Mouse (Mus musculus): Measurements from ENCODE around the gene Grin2b. TPM values are rescaled to one million over a fixed set of nuclear protein-coding genes. Genes with fewer than 3 reads are reported as not detected.
A peak's percentile ranks its signal among the peaks of the same experiment; 100 is the strongest.

The Grin2b gene
- polyA plus RNA-seq, 1 experiment from 2014 or later, result 3.1 TPM

GRCm38 (mm10) chr6:136011038-136011311, 162.3 kb downstream of the Grin2b start:
- DNase-seq (ENCODE audit: low spot score), result no peak
- no peaks in the 10 kb centered on the region for H3K9me3 ChIP-seq (ENCODE audit: control insufficient read depth, low read length)
- H3K9ac ChIP-seq (ENCODE audit: low read length), result no peak overlapping the region
- no peaks in the 10 kb centered on the region for H3K27me3 ChIP-seq (ENCODE audit: control insufficient read depth, insufficient read depth, low read length)
- peaks cover 6% of the 10 kb centered on the region for H3K4me1 ChIP-seq (replicated peaks; ENCODE audit: control insufficient read depth, insufficient read depth, low read length)
- no peak overlapping the region for H3K4me2 ChIP-seq (ENCODE audit: low read depth, low read length, severe bottlenecking)
- WGBS, result 91% methylated on average over 4 of the region's 4 CpGs
- H3K36me3 ChIP-seq (ENCODE audit: control insufficient read depth, insufficient read depth, low read length), result no peaks in the 10 kb centered on the region
- no peak overlapping the region for H3K27ac ChIP-seq (ENCODE audit: low read depth, low read length)
- no peak for ATAC-seq (replicated peaks; ENCODE audit: low FRiP score)
- H3K4me3 ChIP-seq (ENCODE audit: low read depth, low read length), result no peak overlapping the region

DNA sequence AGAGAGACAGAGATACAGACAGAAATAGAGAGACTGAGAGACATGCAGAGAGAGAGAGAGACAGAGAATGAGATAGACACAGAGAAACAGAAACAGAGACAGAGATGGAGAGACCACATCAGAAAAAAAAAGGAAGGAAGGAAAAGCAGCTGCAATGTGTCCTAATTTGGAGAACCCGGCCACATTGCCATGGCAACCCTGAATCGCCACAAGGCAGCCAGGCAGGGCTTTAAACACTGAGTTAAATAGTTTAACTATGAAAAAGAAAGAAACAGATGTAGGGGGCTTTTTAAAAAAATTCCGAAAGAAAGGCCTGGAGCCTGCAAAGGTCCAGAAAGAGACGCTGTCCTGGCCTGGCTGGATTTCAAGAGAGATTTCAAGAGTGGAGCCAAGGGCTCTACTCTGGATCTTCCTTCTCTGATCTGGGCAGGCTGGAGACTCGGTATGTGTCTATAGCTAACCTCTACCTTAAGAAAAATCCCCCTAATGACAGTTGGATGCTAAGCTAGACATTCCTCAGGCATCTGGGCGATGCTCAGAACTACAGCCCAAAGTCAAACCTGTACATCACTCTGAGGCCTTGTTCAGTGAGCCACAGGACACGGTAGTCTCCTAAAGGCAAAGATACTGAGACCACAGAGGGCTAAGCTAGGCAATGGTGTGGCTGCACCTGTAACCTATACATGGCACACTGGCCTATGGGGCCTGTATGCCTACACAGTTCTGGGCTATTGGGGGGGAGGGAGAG, 162.8 kb downstream of the Grin2b start:
- Histone ChIP-seq H3K9ac (ENCODE audit: low read length) (no peak overlapping the region), H3K9me3 (ENCODE audit: control insufficient read depth, low read length) (no peaks in the 10 kb centered on the region), H3K27me3 (ENCODE audit: control insufficient read depth, insufficient read depth, low read length) (no peaks in the 10 kb centered on the region), H3K36me3 (ENCODE audit: control insufficient read depth, insufficient read depth, low read length) (no peaks in the 10 kb centered on the region), H3K4me2 (ENCODE audit: low read depth, low read length, severe bottlenecking) (no peak overlapping the region), H3K4me1 (replicated peaks; ENCODE audit: control insufficient read depth, insufficient read depth, low read length) (peaks cover 6% of the 10 kb centered on the region), H3K27ac (ENCODE audit: low read depth, low read length) (no peak overlapping the region), H3K4me3 (ENCODE audit: low read depth, low read length) (no peak overlapping the region)
- 34% methylated on average over 7 of the region's 7 CpGs for WGBS
- peak; percentile 53; the same call in 1 of the 2 replicates for ATAC-seq (replicated peaks; ENCODE audit: low FRiP score)
- DNase-seq (ENCODE audit: low spot score), result no peak

DNA sequence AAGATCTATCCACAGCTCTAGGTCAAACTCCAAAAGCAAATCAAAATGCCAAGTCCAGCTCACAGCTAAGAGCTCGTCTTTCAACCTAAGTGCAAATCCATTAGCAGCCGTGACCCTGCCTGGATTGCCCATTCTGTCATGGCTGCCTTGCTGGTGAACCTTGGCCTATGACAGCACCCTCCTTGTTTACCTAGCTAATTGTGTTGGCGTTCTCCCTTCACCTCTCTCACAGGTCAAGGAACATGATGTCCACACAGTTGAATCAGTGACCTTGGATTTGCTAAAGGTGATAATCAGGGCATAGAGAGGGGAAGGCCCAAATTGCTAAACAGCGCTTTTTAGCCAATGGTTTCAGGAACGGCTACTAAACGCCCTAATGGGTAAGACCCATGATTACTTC, 165.2 kb downstream of the Grin2b start:
- DNase-seq (ENCODE audit: low spot score) (no peak), ATAC-seq (replicated peaks; ENCODE audit: low FRiP score) (no peak)
- H3K4me1 ChIP-seq (replicated peaks; ENCODE audit: control insufficient read depth, insufficient read depth, low read length), result peaks cover 6% of the 10 kb centered on the region
- no peak overlapping the region for H3K9ac ChIP-seq (ENCODE audit: low read length)
- H3K4me3 ChIP-seq (ENCODE audit: low read depth, low read length), result no peak overlapping the region
- H3K27ac ChIP-seq (ENCODE audit: low read depth, low read length), result no peak overlapping the region
- H3K4me2 ChIP-seq (ENCODE audit: low read depth, low read length, severe bottlenecking), result no peak overlapping the region
- H3K27me3 ChIP-seq (ENCODE audit: control insufficient read depth, insufficient read depth, low read length), result no peaks in the 10 kb centered on the region
- 80% methylated on average over 6 of the region's 6 CpGs for WGBS
- no peaks in the 10 kb centered on the region for H3K9me3 ChIP-seq (ENCODE audit: control insufficient read depth, low read length)
- H3K36me3 ChIP-seq (ENCODE audit: control insufficient read depth, insufficient read depth, low read length), result no peaks in the 10 kb centered on the region

DNA sequence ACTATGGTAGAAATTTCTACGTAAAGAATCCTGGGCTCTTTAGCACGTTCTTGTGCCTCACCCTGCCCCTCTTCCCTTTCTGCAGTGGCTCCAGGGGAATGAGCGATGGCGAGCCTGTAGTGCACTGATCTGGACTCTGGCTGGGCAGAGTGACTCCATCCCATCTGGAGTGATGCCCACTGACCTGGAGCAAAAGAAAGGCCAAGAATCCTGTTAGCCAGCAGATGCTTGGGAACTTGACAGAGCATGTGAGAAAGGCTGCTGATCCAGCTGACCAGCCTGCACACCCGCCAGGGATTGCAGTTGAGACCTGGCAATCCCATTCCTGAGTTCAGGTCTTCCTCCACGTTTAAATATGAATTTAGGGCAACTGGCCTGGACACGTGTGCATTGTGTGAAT, 178.6 kb downstream of the Grin2b start:
- Histone ChIP-seq H3K9me3 (ENCODE audit: control insufficient read depth, low read length) (no peaks in the 10 kb centered on the region), H3K4me2 (ENCODE audit: low read depth, low read length, severe bottlenecking) (no peak overlapping the region), H3K4me1 (replicated peaks; ENCODE audit: control insufficient read depth, insufficient read depth, low read length) (no peaks in the 10 kb centered on the region), H3K4me3 (ENCODE audit: low read depth, low read length) (no peak overlapping the region), H3K36me3 (ENCODE audit: control insufficient read depth, insufficient read depth, low read length) (no peaks in the 10 kb centered on the region), H3K27me3 (ENCODE audit: control insufficient read depth, insufficient read depth, low read length) (no peaks in the 10 kb centered on the region), H3K27ac (ENCODE audit: low read depth, low read length) (no peak overlapping the region), H3K9ac (ENCODE audit: low read length) (no peak overlapping the region)
- 62% methylated on average over 7 of the region's 7 CpGs for WGBS
- ATAC-seq (replicated peaks; ENCODE audit: low FRiP score), result no peak
- DNase-seq (ENCODE audit: low spot score), result no peak

DNA sequence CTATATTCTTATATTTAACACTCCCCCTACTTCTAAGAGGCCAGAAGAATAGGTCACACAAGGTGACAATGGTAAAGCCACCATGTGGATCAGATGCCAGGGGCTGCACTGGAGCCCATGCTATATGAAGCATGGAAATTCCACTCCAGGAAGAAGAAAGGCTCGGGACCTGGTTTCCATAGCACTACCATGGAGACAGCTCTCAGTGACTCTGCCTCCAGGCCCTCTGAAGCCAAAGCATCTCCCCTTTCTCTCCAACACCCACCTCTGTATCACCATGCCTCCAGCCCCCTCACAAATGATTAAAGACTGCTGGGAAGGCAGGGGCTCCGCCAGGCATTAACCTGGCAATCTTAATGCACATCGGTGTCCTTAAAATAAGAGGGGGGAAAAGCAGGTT, 179.4 kb downstream of the Grin2b start:
- no peak overlapping the region for H3K9ac ChIP-seq (ENCODE audit: low read length)
- H3K27me3 ChIP-seq (ENCODE audit: control insufficient read depth, insufficient read depth, low read length), result no peaks in the 10 kb centered on the region
- H3K9me3 ChIP-seq (ENCODE audit: control insufficient read depth, low read length), result no peaks in the 10 kb centered on the region
- ATAC-seq (replicated peaks; ENCODE audit: low FRiP score), result no peak
- H3K4me3 ChIP-seq (ENCODE audit: low read depth, low read length), result no peak overlapping the region
- no peak overlapping the region for H3K4me2 ChIP-seq (ENCODE audit: low read depth, low read length, severe bottlenecking)
- DNase-seq (ENCODE audit: low spot score), result no peak
- H3K4me1 ChIP-seq (replicated peaks; ENCODE audit: control insufficient read depth, insufficient read depth, low read length), result no peaks in the 10 kb centered on the region
- no peaks in the 10 kb centered on the region for H3K36me3 ChIP-seq (ENCODE audit: control insufficient read depth, insufficient read depth, low read length)
- H3K27ac ChIP-seq (ENCODE audit: low read depth, low read length), result no peak overlapping the region
- 70% methylated on average over 3 of the region's 3 CpGs for WGBS

- Histone ChIP-seq H3K4me3 (ENCODE audit: low read depth, low read length) (no peak overlapping the region), H3K36me3 (ENCODE audit: control insufficient read depth, insufficient read depth, low read length) (no peaks in the 10 kb centered on the region), H3K9ac (ENCODE audit: low read length) (no peak overlapping the region), H3K27ac (ENCODE audit: low read depth, low read length) (no peak overlapping the region), H3K27me3 (ENCODE audit: control insufficient read depth, insufficient read depth, low read length) (no peaks in the 10 kb centered on the region), H3K9me3 (ENCODE audit: control insufficient read depth, low read length) (no peaks in the 10 kb centered on the region), H3K4me2 (ENCODE audit: low read depth, low read length, severe bottlenecking) (no peak overlapping the region), H3K4me1 (replicated peaks; ENCODE audit: control insufficient read depth, insufficient read depth, low read length) (no peaks in the 10 kb centered on the region)
- ATAC-seq (replicated peaks; ENCODE audit: low FRiP score) (no peak), DNase-seq (ENCODE audit: low spot score) (no peak)
- WGBS, result 91% methylated on average over 11 of the region's 11 CpGs
Observed at GRCm38 (mm10) chr6:135993378-135993777, 179.9 kb downstream of the Grin2b start.

GRCm38 (mm10) chr6:135976106-135976505, 197.2 kb downstream of the Grin2b start:
- no peak overlapping the region for H3K9ac ChIP-seq (ENCODE audit: low read length)

GRCm38 (mm10) chr6:135972481-135972880, 200.8 kb downstream of the Grin2b start:
- ATAC-seq (replicated peaks; ENCODE audit: low FRiP score) (no peak), DNase-seq (ENCODE audit: low spot score) (no peak)
- Histone ChIP-seq H3K4me2 (ENCODE audit: low read depth, low read length, severe bottlenecking) (no peak overlapping the region), H3K4me1 (replicated peaks; ENCODE audit: control insufficient read depth, insufficient read depth, low read length) (no peaks in the 10 kb centered on the region), H3K9ac (ENCODE audit: low read length) (no peak overlapping the region), H3K36me3 (ENCODE audit: control insufficient read depth, insufficient read depth, low read length) (no peaks in the 10 kb centered on the region), H3K27me3 (ENCODE audit: control insufficient read depth, insufficient read depth, low read length) (no peaks in the 10 kb centered on the region), H3K27ac (ENCODE audit: low read depth, low read length) (no peak overlapping the region), H3K9me3 (ENCODE audit: control insufficient read depth, low read length) (no peaks in the 10 kb centered on the region), H3K4me3 (ENCODE audit: low read depth, low read length) (no peak overlapping the region)
- 75% methylated on average over 9 of the region's 9 CpGs for WGBS

More at GRCm38 (mm10) chr6:135976106-135976505, 197.2 kb downstream of the Grin2b start:
- Histone ChIP-seq H3K9me3 (ENCODE audit: control insufficient read depth, low read length) (no peaks in the 10 kb centered on the region), H3K4me3 (ENCODE audit: low read depth, low read length) (no peak overlapping the region), H3K27me3 (ENCODE audit: control insufficient read depth, insufficient read depth, low read length) (no peaks in the 10 kb centered on the region), H3K36me3 (ENCODE audit: control insufficient read depth, insufficient read depth, low read length) (no peaks in the 10 kb centered on the region), H3K4me1 (replicated peaks; ENCODE audit: control insufficient read depth, insufficient read depth, low read length) (no peaks in the 10 kb centered on the region), H3K27ac (ENCODE audit: low read depth, low read length) (no peak overlapping the region), H3K4me2 (ENCODE audit: low read depth, low read length, severe bottlenecking) (no peak overlapping the region)
- WGBS, result 56% methylated on average over 3 of the region's 3 CpGs
- DNase-seq (ENCODE audit: low spot score) (no peak), ATAC-seq (replicated peaks; ENCODE audit: low FRiP score) (no peak)

- Histone ChIP-seq H3K9ac (ENCODE audit: low read length) (no peak overlapping the region), H3K4me1 (replicated peaks; ENCODE audit: control insufficient read depth, insufficient read depth, low read length) (no peaks in the 10 kb centered on the region), H3K9me3 (ENCODE audit: control insufficient read depth, low read length) (no peaks in the 10 kb centered on the region), H3K27ac (ENCODE audit: low read depth, low read length) (no peak overlapping the region), H3K36me3 (ENCODE audit: control insufficient read depth, insufficient read depth, low read length) (no peaks in the 10 kb centered on the region), H3K4me3 (ENCODE audit: low read depth, low read length) (no peak overlapping the region), H3K4me2 (ENCODE audit: low read depth, low read length, severe bottlenecking) (no peak overlapping the region), H3K27me3 (ENCODE audit: control insufficient read depth, insufficient read depth, low read length) (no peaks in the 10 kb centered on the region)
- no peak for ATAC-seq (replicated peaks; ENCODE audit: low FRiP score)
- WGBS, result 92% methylated on average over 4 of the region's 4 CpGs
- DNase-seq (ENCODE audit: low spot score), result no peak
Observed at GRCm38 (mm10) chr6:135971481-135971880, 201.8 kb downstream of the Grin2b start.

Data from forebrain, embryonic 11.5 days (tissue).